ENCODE assay signal across 14 mouse cellular contexts in genomic region chrX:95163452-95163851, GRCm38 (mm10). TPM values are rescaled to one million over a fixed set of nuclear protein-coding genes. Genes with fewer than 3 reads are reported as not detected.
DNase-seq lines count a peak whose midpoint lies in the region; ATAC-seq lines count a peak whose summit lies in the region.
"Had no signal": no experiment of that assay in that cellular context is flagged by ENCODE, and none has a peak within 500 bp of the region (broad histone marks: within the 10 kb centered on the region; RNA-seq: fewer than 3 reads in every experiment).

No protein-coding gene starts in this region.

- H3K4me1 ChIP-seq in hindbrain, embryonic 15.5 days (replicated peaks), result peaks cover 10% of the 10 kb centered on the region; the same call in 1 of the 2 replicates
- H3K4me1 ChIP-seq in hindbrain, embryonic 12.5 days, result no peaks in the 10 kb centered on the region
- H3K4me1 ChIP-seq in neural tube, embryonic 13.5 days (replicated peaks), result peaks cover 39% of the 10 kb centered on the region
- 0 out of 2 replicates have a peak, but pooled peaks cover 3% of the 10 kb centered on the region for H3K4me1 ChIP-seq in midbrain, embryonic 12.5 days
- H3K4me1 ChIP-seq: heart, embryonic 12.5 days had no signal

- no peak overlapping the region for H3K27ac ChIP-seq in hindbrain, embryonic 15.5 days (replicated peaks)
- H3K27ac ChIP-seq in hindbrain, embryonic 12.5 days, result no peak overlapping the region
- H3K27ac ChIP-seq in neural tube, embryonic 13.5 days (replicated peaks), result no peak overlapping the region
- no peak overlapping the region for H3K27ac ChIP-seq in midbrain, embryonic 12.5 days (replicated peaks)

- ATAC-seq in hindbrain, embryonic 15.5 days (ENCODE audit: low FRiP score, low read depth), result no peak
- ATAC-seq in hindbrain, embryonic 12.5 days (ENCODE audit: low FRiP score), result no peak
- no peak for ATAC-seq in neural tube, embryonic 13.5 days (ENCODE audit: low read depth)
- no peak for ATAC-seq in midbrain, embryonic 12.5 days (ENCODE audit: low FRiP score, low read depth)

- H3K9ac ChIP-seq in hindbrain, embryonic 15.5 days, result no peak overlapping the region
- no peak overlapping the region for H3K9ac ChIP-seq in hindbrain, embryonic 12.5 days
- no peak overlapping the region for H3K9ac ChIP-seq in neural tube, embryonic 13.5 days
- H3K9ac ChIP-seq in midbrain, embryonic 12.5 days (replicated peaks), result no peak overlapping the region
- H3K9ac ChIP-seq: heart, embryonic 12.5 days had no signal

- no peaks in the 10 kb centered on the region for H3K36me3 ChIP-seq in hindbrain, embryonic 15.5 days
- H3K36me3 ChIP-seq in hindbrain, embryonic 12.5 days, result no peaks in the 10 kb centered on the region
- H3K36me3 ChIP-seq in neural tube, embryonic 13.5 days, result no peaks in the 10 kb centered on the region
- no peaks in the 10 kb centered on the region for H3K36me3 ChIP-seq in midbrain, embryonic 12.5 days
- H3K36me3 ChIP-seq: G1E; heart, embryonic 12.5 days had no signal

- no peak overlapping the region for H3K4me3 ChIP-seq in hindbrain, embryonic 15.5 days
- H3K4me3 ChIP-seq in hindbrain, embryonic 12.5 days, result no peak overlapping the region
- no peak overlapping the region for H3K4me3 ChIP-seq in neural tube, embryonic 13.5 days
- H3K4me3 ChIP-seq in midbrain, embryonic 12.5 days, result no peak overlapping the region
- H3K4me3 ChIP-seq: erythroblast, embryonic 14.5 days; heart, embryonic 12.5 days had no signal

- peak overlapping the region; percentile 61 for H3K4me2 ChIP-seq in hindbrain, embryonic 15.5 days
- H3K4me2 ChIP-seq in hindbrain, embryonic 12.5 days (replicated peaks), result no peak overlapping the region
- peak overlapping the region; percentile 64 for H3K4me2 ChIP-seq in neural tube, embryonic 13.5 days
- peak overlapping the region; percentile 59 for H3K4me2 ChIP-seq in midbrain, embryonic 12.5 days (replicated peaks)
- H3K4me2 ChIP-seq: heart, embryonic 12.5 days had no signal

- H3K9me3 ChIP-seq in hindbrain, embryonic 15.5 days, result no peaks in the 10 kb centered on the region
- no peaks in the 10 kb centered on the region for H3K9me3 ChIP-seq in hindbrain, embryonic 12.5 days (replicated peaks)
- no peaks in the 10 kb centered on the region for H3K9me3 ChIP-seq in neural tube, embryonic 13.5 days
- no peaks in the 10 kb centered on the region for H3K9me3 ChIP-seq in midbrain, embryonic 12.5 days
- H3K9me3 ChIP-seq: G1E; heart, embryonic 12.5 days had no signal

- H3K27me3 ChIP-seq in hindbrain, embryonic 15.5 days, result no peaks in the 10 kb centered on the region
- 0 out of 2 replicates have a peak, but pooled peaks cover 3% of the 10 kb centered on the region for H3K27me3 ChIP-seq in hindbrain, embryonic 12.5 days
- 0 out of 2 replicates have a peak, but pooled peaks cover 3% of the 10 kb centered on the region for H3K27me3 ChIP-seq in neural tube, embryonic 13.5 days
- H3K27me3 ChIP-seq in midbrain, embryonic 12.5 days, result 0 out of 2 replicates have a peak, but pooled peaks cover 6% of the 10 kb centered on the region
- H3K27me3 ChIP-seq: heart, embryonic 12.5 days had no signal

- DNase-seq in neural tube, embryonic 10.5 days (ENCODE audit: extremely low spot score, low spot score), result no peak
- no peak for DNase-seq in adrenal gland, adult 18-20 months (ENCODE audit: low spot score in 2 of 2)
- DNase-seq in heart, postnatal 14 days, result no peak
- no peak for DNase-seq in heart, adult 11 months
- DNase-seq: adrenal gland, postnatal 36 days; gastrocnemius, postnatal 14 days; retina, postnatal 1 day had no signal

- intact Hi-C loops in heart, postnatal 14 days (cut with DNase I), result loop anchor here (10.0 kb wide), 1 partner anchor 61 kb away; no protein-coding TSS in a partner anchor

RNA-seq across cellular contexts. Expression of gene Arhgef9, which starts 33.2 kb away (rescaled TPM):
- 44.9 and 45.7 TPM in 2 replicates for polyA plus RNA-seq in hindbrain, embryonic 15.5 days (2015; fragmentation: Nextera tagmentation; extraction: Ambion mirVana)
- polyA plus RNA-seq in hindbrain, embryonic 12.5 days (2016; fragmentation: Nextera tagmentation; extraction: Ambion mirVana), result 30.8 and 35.6 TPM in 2 replicates
- 32.8 and 33.3 TPM in 2 replicates for polyA plus RNA-seq in neural tube, embryonic 13.5 days (2015; fragmentation: Nextera tagmentation; extraction: Ambion mirVana)
- 23.9 and 26.9 TPM in 2 replicates for polyA plus RNA-seq in midbrain, embryonic 12.5 days (2016; fragmentation: Nextera tagmentation; extraction: Ambion mirVana)
- total RNA-seq in adrenal gland, adult 18-20 months (2021), result 10 to 100 TPM; 10.3 to 14.5 TPM
- total RNA-seq in heart, postnatal 14 days (2021), result 10 to 100 TPM; 15.0 to 18.1 TPM
- polyA plus RNA-seq: erythroblast, embryonic 14.5 days; G1E had no signal
